Mouse (Mus musculus) forebrain, embryonic 12.5 days (tissue): ENCODE measurements at regions not wholly inside any gene's neighbourhood (a gene's known extent, or its start where the extent isn't known, plus 50 kb on each side); places are given as distances from the start of the nearest gene placed in this dataset.

Experiments
- ATAC-seq: fragments of 200-750 bp; cut with Nextera tagmentation; 2 replicates; pipeline ENCODE4 v1.8.0; 2017; ENCODE audit warnings: moderate TSS enrichment; ENCODE audit not compliant: low FRiP score
- H3K27ac ChIP-seq: fragments of 300-500 bp; sonication (generic); 2 replicates; pipeline ENCODE4 v1.5.1; 2016; ENCODE audit warnings: mild to moderate bottlenecking
- H3K27me3 ChIP-seq: fragments of 300-500 bp; sonication (generic); 2 replicates; pipeline ENCODE4 v1.6.1; 2016; ENCODE audit warnings: mild to moderate bottlenecking
- H3K36me3 ChIP-seq: fragments of 300-500 bp; sonication (generic); replicated peaks from 2 replicates; pipeline ENCODE4 v1.6.1; 2016; ENCODE audit warnings: mild to moderate bottlenecking
- H3K4me1 ChIP-seq: fragments of 300-500 bp; sonication (generic); 2 replicates; pipeline ENCODE4 v1.6.1; 2016
- H3K4me2 ChIP-seq: fragments of 300-500 bp; sonication (generic); 2 replicates; pipeline ENCODE4 v1.6.1; 2016; ENCODE audit warnings: mild to moderate bottlenecking, moderate library complexity
- H3K4me3 ChIP-seq: fragments of 300-500 bp; sonication (generic); replicated peaks from 2 replicates; pipeline ENCODE4 v1.5.1; 2016; ENCODE audit warnings: mild to moderate bottlenecking
- H3K9ac ChIP-seq: fragments of 300-500 bp; sonication (generic); 2 replicates; pipeline ENCODE4 v1.6.1; 2016; ENCODE audit warnings: mild to moderate bottlenecking
- H3K9me3 ChIP-seq: fragments of 300-500 bp; sonication (generic); 2 replicates; pipeline ENCODE4 v1.6.1; 2016
- WGBS: fragments of 180-500 bp; shearing (Covaris S2); methylation state at CpG from one replicate; pipeline ENCODE4 v1.1.7; 2016; 5-methylcytosine and 5-hydroxymethylcytosine counted together

DNA sequence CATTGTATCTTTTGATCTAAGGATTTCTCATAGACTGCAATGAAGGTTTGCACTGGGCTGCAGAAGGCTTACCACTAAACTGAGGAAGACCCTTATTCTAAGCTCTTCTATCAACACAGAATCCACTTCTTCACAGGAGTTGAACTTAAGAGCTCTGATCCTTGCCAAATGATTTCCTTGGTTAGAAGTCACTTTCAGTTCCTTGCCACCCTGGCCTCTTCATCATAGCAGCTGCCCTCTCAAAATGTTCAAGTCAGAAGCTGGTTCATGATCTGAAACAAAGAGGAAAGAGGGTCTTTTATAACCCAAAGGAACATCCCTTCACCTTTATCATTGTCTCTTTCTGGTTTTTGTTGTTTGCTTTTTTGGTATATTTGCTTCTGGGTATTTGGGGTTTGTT, 131.6 kb downstream of the Basp1 start:
- H3K4me1 ChIP-seq: peaks cover 24% of the 10 kb centered on the region
- H3K36me3 ChIP-seq: no peaks in the 10 kb centered on the region
- H3K4me2 ChIP-seq: no peak overlapping the region
- no peak for ATAC-seq
- no peak overlapping the region for H3K27ac ChIP-seq
- H3K9me3 ChIP-seq: no peaks in the 10 kb centered on the region
- H3K9ac ChIP-seq: no peak overlapping the region
- H3K4me3 ChIP-seq: no peak overlapping the region
- H3K27me3 ChIP-seq: peaks cover 16% of the 10 kb centered on the region

DNA sequence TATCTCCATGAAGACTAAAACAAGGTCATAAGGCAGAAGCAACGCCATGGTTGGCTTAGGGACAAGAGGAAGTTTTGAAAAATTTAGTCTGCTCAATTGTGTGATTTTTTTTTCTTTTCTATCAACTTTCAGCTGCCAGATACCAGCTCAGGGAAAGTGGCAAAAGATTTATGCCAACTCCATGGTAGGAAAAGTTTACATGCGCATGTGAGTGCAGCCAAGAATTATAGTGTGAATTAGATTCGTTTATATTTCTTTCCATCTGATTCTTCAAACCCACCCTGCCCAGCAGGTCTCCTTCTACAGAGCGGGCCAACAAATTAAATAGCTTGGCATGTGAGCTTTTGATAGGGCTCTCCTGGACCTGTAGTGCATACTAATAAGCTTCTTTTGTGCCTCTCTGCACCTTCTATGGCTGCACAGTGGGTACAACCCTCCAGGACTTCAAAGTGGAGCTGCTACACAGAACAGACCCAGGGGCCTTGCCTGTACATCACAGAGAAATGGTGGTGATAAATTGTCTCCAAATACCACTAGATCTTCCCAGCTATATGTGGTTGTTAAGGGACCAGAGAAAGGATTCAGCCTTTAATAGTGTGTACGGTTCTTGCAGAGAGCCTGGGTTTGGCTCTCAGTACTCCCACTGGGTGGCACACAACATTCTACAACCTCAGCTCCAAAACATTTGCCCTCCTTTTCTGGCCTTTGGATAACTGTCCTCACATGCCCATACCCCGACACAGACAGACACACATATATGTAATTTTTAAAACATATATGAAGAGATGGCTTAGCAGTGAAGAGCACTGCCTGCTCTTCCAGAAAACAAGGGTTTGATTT, 135.0 kb downstream of the Basp1 start:
- Histone ChIP-seq H3K36me3 (no peaks in the 10 kb centered on the region), H3K4me1 (peaks cover 12% of the 10 kb centered on the region), H3K9ac (no peak overlapping the region), H3K9me3 (no peaks in the 10 kb centered on the region), H3K27ac (peak overlapping the region; percentile 81), H3K27me3 (peaks cover 9% of the 10 kb centered on the region), H3K4me2 (no peak overlapping the region), H3K4me3 (no peak overlapping the region)
- peak; percentile 94 for ATAC-seq
- 37% methylated on average over 6 of the region's 6 CpGs for WGBS

DNA sequence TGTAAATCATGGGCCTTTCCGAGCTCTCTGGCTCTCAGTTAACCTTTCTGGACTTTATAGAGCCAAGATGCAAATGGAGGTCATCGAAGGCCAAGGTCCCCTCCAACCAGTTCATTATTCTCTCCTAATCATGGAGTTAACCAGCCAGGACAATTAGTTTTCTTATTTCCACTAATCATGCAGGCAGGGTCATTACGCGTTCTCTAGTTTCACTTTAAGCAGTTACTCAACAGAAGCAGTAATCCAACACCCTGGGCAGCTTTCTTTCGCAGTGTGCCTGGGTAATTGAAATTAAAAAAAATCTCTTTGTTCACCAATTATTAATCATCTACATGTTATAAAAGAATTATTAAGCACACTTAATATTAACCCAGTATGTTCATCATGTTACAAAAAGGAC, 137.3 kb downstream of the Basp1 start:
- ATAC-seq: no peak
- WGBS: 55% methylated on average over 5 of the region's 5 CpGs
- Histone ChIP-seq H3K27me3 (no peaks in the 10 kb centered on the region), H3K9ac (no peak overlapping the region), H3K9me3 (no peaks in the 10 kb centered on the region), H3K4me3 (no peak overlapping the region), H3K4me1 (peaks cover 12% of the 10 kb centered on the region), H3K36me3 (no peaks in the 10 kb centered on the region), H3K27ac (no peak overlapping the region), H3K4me2 (no peak overlapping the region)

DNA sequence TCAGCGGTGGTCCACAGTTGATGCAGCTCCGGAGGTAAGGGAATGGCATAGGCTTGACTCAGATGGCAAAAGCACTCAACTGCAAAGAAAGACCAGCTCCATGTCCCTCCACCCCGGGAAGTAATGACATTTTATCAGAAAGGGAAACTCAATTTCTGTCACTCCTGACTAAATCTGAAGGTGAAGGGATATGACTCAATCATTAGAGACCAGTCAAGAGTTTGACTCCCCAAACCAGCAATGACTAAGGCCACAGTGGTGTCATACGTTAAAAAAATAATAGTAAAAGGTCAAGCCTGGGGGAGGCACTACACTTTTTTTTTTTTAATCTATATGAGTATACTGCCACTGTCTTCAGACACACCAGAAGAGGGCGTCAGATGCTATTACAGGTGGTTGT, 141.7 kb downstream of the Basp1 start:
- Histone ChIP-seq H3K9ac (no peak overlapping the region), H3K4me2 (no peak overlapping the region), H3K36me3 (no peaks in the 10 kb centered on the region), H3K4me1 (peaks cover 6% of the 10 kb centered on the region), H3K27me3 (no peaks in the 10 kb centered on the region), H3K9me3 (no peaks in the 10 kb centered on the region), H3K4me3 (no peak overlapping the region), H3K27ac (no peak overlapping the region)
- ATAC-seq: no peak
- 90% methylated on average over 5 of the region's 5 CpGs for WGBS

DNA sequence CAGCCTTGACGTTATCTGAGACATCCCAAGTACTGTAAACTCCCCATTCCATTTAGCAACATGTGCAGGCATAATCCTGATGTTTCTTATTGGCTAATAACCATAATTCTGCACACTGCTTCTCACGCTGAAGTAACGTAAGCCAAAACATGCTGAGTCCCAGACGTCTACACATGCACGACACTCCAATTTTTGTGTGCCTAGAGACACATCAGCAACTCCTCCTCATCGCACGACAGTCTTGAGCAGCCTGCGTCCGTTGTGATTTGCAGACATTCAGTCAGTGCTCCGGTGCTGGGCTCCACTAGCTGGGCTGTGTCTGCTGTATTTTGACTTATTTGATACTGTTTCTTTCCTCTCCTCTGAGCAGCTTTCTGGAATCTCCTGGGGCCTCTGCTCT, 143.2 kb downstream of the Basp1 start:
- no peak for ATAC-seq
- no peak overlapping the region for H3K9ac ChIP-seq
- H3K4me1 ChIP-seq: peaks cover 6% of the 10 kb centered on the region
- no peak overlapping the region for H3K4me3 ChIP-seq
- no peaks in the 10 kb centered on the region for H3K36me3 ChIP-seq
- WGBS: 81% methylated on average over 10 of the region's 10 CpGs
- H3K4me2 ChIP-seq: no peak overlapping the region
- no peaks in the 10 kb centered on the region for H3K27me3 ChIP-seq
- H3K27ac ChIP-seq: no peak overlapping the region
- H3K9me3 ChIP-seq: no peaks in the 10 kb centered on the region

DNA sequence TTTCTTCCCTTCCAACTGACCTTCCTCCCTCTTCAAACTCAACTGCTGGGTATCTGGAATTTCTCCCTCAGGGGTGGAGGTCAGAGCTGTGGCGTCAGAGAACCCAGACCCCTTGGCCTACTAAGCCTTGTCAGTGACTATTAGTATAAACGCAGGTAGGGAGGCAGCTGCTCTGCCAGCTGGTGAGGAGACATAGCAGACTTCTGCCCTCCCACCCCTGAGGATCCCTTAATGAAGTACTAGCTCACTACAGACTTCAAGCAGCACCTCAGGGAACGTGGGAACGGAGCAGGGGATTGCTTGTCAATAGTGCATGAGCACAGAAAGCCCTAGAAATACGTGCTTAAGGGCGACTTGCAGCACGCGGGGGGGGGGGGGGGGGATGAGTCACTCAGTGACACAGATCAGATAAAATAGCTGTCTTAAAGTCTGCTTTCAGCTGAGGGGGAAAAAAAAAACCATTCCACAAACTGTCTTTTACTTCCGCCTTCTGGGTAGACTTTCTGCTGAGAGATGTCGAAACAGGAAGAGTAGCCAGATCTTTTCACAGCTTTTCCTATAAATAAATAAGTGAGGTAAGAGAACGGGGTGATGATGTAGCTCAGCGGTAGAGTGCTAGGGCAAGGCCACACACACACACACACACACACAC, 144.1 kb downstream of the Basp1 start:
- Histone ChIP-seq H3K9ac (no peak overlapping the region), H3K27ac (no peak overlapping the region), H3K9me3 (no peaks in the 10 kb centered on the region), H3K4me1 (peaks cover 6% of the 10 kb centered on the region), H3K27me3 (no peaks in the 10 kb centered on the region), H3K36me3 (no peaks in the 10 kb centered on the region), H3K4me2 (no peak overlapping the region), H3K4me3 (no peak overlapping the region)
- ATAC-seq: no peak
- WGBS: 72% methylated on average over 12 of the region's 12 CpGs

DNA sequence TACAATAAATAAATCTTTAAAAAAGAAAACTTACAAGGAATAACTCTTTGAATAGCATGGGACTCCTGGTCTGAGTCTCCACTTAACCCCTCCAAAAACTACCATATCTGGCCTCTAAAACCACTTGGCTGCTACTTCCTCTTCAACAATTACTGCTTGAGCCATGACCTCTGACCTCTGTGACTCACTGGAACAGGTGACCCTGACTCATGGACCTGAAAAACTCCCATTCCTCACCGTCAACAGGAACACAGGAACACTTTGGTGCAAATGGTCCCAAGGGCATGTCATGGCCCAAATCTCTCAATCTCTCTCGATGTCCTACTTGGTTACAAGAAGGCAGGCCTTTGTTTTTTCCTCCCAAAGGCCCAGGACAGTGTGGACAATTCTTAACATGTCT, 145.1 kb downstream of the Basp1 start:
- Histone ChIP-seq H3K4me2 (no peak overlapping the region), H3K4me3 (no peak overlapping the region), H3K9me3 (no peaks in the 10 kb centered on the region), H3K27ac (no peak overlapping the region), H3K4me1 (peaks cover 6% of the 10 kb centered on the region), H3K36me3 (no peaks in the 10 kb centered on the region), H3K27me3 (no peaks in the 10 kb centered on the region), H3K9ac (no peak overlapping the region)
- WGBS: 86% methylated on average over 2 of the region's 2 CpGs
- no peak for ATAC-seq

DNA sequence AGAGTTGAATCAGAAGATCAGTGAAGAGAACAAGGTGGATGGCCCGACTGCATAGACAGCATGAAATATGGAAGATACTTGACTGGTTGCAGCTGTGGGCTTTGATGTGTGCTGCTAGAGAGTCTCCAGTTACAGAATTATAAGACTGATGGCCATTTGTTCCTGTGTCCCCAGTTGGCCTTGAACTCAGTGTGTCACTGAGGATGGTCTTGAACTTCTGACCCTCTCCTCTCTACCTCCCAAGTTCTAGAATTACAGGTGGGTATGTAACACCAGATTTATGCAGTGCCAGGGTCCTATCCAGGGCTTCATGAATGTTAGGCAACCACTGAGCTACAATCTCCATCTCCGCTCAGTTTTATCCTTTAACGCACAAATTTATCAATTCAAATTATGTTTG, 146.1 kb downstream of the Basp1 start:
- ATAC-seq: no peak
- H3K4me3 ChIP-seq: no peak overlapping the region
- H3K4me2 ChIP-seq: no peak overlapping the region
- H3K4me1 ChIP-seq: peaks cover 6% of the 10 kb centered on the region
- no peaks in the 10 kb centered on the region for H3K9me3 ChIP-seq
- no peak overlapping the region for H3K27ac ChIP-seq
- no peak overlapping the region for H3K9ac ChIP-seq
- WGBS: 96% methylated on average over 3 of the region's 3 CpGs
- H3K36me3 ChIP-seq: no peaks in the 10 kb centered on the region
- H3K27me3 ChIP-seq: no peaks in the 10 kb centered on the region

DNA sequence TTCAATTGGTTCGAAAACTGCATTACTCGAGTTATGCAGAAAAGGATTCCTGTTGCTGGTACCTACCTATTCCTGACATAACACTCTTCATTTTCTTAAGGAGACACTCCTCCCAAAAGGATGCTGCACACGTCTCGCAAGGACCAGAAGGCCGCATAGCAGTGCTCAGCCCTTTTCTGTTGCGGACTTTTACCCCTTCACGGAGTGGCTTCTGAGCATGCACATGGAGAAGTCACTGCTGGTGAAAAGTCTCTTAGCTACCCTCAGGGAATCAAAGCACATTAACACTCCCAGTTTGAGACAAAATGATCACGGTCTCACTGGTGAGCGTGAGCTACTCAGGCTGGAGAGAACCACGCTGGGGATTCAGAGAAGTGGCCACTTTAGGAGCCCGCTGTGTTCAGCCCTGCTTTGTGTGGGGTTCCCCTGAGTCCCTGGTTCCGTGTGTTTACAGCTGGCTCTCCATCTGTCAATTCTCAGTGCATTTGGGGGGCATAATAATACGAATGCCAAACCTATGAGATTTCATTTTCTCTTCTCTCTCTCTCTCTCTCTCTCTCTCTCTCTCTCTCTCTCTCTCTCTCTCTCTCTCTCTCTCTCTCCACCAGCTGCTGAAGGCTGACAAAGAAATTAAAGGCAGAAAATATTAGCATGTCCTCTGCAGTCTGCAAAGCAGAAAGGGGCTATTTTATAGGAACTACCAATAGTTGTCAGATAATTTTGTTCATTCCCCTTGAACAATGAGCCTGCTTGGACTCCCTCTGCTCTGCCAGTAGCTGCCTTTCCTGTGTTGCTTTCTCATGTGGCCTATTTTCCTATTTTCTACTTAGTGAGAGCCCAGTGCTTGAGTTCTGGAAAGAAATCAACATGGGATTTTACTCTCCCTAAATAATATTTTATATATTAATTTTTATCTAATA, 160.7 kb downstream of the Basp1 start:
- ATAC-seq: peak; percentile 75; the same call in 1 of the 2 replicates
- Histone ChIP-seq H3K27ac (peak overlapping the region; percentile 68), H3K4me2 (no peak overlapping the region), H3K9me3 (no peaks in the 10 kb centered on the region), H3K4me1 (no peaks in the 10 kb centered on the region), H3K4me3 (no peak overlapping the region), H3K9ac (no peak overlapping the region), H3K36me3 (no peaks in the 10 kb centered on the region), H3K27me3 (no peaks in the 10 kb centered on the region)
- 71% methylated on average over 13 of the region's 13 CpGs for WGBS

DNA sequence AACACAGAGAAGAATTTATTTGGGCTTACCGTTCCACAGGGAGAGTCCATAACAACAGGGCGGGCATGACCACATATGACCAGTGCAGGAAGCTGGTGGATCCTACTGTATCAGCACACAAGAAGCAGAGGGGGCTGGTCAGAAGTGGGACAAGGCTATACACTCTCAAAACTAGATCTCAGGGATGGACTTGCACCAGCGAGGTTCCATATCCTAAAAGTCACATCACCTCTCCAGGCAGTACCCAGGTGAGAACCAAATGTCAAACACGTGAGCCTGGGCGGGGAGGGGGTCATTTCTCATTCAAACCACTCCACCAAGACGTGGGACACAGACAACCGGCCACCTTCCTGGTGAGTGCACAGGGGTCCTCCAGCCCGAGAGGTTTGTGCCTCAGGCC, 167.9 kb downstream of the Basp1 start:
- 92% methylated on average over 8 of the region's 8 CpGs for WGBS

DNA sequence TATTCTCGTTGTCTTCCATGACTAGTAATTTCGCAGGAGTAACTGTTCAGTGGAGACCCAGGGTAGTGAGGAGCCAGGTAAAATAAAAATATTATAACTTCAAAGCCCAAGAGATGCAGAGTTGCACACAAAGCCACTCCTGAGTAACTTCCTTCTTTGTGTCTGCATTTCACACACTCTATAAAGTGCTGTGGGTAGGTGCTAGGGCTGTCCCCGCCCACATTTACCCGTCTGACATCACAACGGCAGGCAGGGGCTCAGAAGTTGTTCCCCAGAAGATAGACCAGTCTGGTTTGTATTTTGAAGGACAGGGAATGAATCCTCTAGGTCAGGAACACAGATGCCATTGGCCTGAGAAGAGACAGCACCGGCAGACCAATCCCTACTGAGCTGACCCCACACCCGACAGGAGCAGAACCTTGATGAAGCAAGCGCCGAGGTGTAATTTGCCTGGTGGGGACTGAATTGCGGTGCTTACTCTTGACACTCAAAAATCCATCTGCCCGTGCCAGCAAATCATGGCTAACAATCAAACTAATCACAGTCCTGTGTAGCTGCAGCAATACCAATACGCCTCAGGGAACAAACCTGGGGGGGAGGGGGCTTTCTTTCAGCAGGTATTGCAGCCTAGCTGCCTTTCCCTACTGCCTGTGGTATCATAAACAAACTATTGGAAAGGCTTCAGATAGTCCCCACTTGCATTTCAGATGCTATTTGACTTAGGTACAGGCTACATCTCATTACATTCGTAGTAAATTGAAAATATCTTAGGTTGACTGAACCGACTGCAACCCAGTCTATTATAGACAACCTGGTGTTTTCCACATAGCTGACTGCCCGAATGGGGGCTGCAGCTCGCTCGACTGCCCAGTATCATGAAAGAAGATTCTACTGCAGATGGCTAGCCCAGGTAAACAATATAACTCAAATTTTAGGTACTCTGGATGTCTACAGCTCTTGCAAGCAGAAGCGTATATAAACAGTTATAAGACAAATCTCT, 175.6 kb downstream of the Basp1 start:
- 80% methylated on average over 18 of the region's 18 CpGs for WGBS
- H3K4me2 ChIP-seq: no peak overlapping the region
- no peaks in the 10 kb centered on the region for H3K4me1 ChIP-seq
- H3K36me3 ChIP-seq: no peaks in the 10 kb centered on the region
- H3K4me3 ChIP-seq: no peak overlapping the region
- H3K9ac ChIP-seq: no peak overlapping the region
- no peaks in the 10 kb centered on the region for H3K27me3 ChIP-seq
- H3K9me3 ChIP-seq: no peaks in the 10 kb centered on the region
- no peak overlapping the region for H3K27ac ChIP-seq
- ATAC-seq: peak; percentile 68

More for the DNA sequence above, 167.9 kb downstream of the Basp1 start:
- no peaks in the 10 kb centered on the region for H3K27me3 ChIP-seq
- H3K27ac ChIP-seq: no peak overlapping the region
- no peaks in the 10 kb centered on the region for H3K9me3 ChIP-seq
- H3K9ac ChIP-seq: no peak overlapping the region
- ATAC-seq: no peak
- no peaks in the 10 kb centered on the region for H3K36me3 ChIP-seq
- H3K4me3 ChIP-seq: no peak overlapping the region
- H3K4me1 ChIP-seq: no peaks in the 10 kb centered on the region
- H3K4me2 ChIP-seq: no peak overlapping the region
